11 mouse cellular contexts compared by ENCODE assay signal in the genomic region with DNA sequence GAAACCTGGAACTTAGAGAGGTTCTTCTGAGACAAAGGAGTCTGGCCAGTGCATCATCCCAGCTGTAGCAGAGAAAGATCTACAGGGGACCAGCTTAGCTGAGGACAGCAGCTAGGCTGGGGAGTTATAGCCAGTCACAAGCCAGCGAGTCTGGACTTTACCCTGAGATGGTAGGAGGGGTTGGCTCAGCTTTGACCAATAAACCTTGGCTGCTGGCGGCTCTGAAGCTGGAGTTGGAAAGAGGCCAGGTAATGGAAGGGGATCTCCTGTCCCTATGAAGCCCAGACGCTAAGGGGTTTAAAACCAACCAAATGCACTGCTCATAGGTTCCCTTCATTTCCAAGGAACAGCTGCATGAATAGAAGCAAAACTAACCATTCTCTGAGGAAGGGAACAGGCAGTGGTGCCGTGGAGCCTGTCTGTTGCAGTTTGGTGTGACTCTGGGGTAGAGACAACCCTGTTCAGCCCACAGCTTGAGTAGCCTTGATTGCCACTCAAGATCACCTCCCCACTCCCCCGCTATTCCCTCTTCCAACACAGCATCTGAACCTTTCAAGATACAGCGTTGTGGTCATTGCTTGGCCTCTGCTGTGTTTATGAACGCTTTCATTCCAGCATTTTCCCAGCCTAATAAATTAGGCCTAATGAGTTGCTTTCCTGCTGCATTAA. TPM values are rescaled to one million over a fixed set of nuclear protein-coding genes. Genes with fewer than 3 reads are reported as not detected.
DNase-seq lines count a peak whose midpoint lies in the region; ATAC-seq and TF ChIP-seq lines count a peak whose summit lies in the region.
"Had no signal": no experiment of that assay in that cellular context is flagged by ENCODE, and none has a peak within 500 bp of the region (broad histone marks: within the 10 kb centered on the region; RNA-seq: fewer than 3 reads in every experiment).

No protein-coding gene starts in this region.

- no peak overlapping the region for H3K9ac ChIP-seq in limb, embryonic 13.5 days
- no peak overlapping the region for H3K9ac ChIP-seq in neural tube, embryonic 15.5 days (replicated peaks)

- TF ChIP-seq CTCF in brain, embryonic 14.5 days (IDR thresholded peaks at IDR 0.05; ENCODE audit: borderline replicate concordance, extremely low read depth, insufficient read depth, insufficient read length), result no peak

- no peaks in the 10 kb centered on the region for H3K9me3 ChIP-seq in limb, embryonic 13.5 days
- H3K9me3 ChIP-seq in neural tube, embryonic 15.5 days (replicated peaks), result no peaks in the 10 kb centered on the region

- peak; percentile 68 for DNase-seq in heart, adult 11 months
- no peak for DNase-seq in heart, postnatal 14 days
- peak; percentile 20 for DNase-seq in brain, embryonic 14.5 days (ENCODE audit: low read depth)
- DNase-seq in kidney, adult 18-20 months, result peak; percentile 61
- no peak for DNase-seq in thymus, postnatal 14 days
- DNase-seq: cerebellum, adult 8-10 months; heart, postnatal 4 days; retina, postnatal 1 day had no signal

- WGBS in limb, embryonic 13.5 days, result 37% methylated on average over 7 of the region's 7 CpGs
- WGBS in neural tube, embryonic 15.5 days, result 78% methylated on average over 7 of the region's 7 CpGs

- H3K4me3 ChIP-seq in limb, embryonic 13.5 days, result no peak overlapping the region
- no peak overlapping the region for H3K4me3 ChIP-seq in neural tube, embryonic 15.5 days (replicated peaks)
- H3K4me3 ChIP-seq: erythroblast, embryonic 14.5 days had no signal

- H3K4me2 ChIP-seq in limb, embryonic 13.5 days (replicated peaks), result peak overlapping the region; percentile 14; the same call in 1 of the 2 replicates
- no peak overlapping the region for H3K4me2 ChIP-seq in neural tube, embryonic 15.5 days

- TF ChIP-seq POLR2A in brain, embryonic 14.5 days (IDR thresholded peaks at IDR 0.05; ENCODE audit: borderline replicate concordance, extremely low read depth, insufficient read depth, insufficient read length, poor library complexity, severe bottlenecking), result no peak

- H3K36me3 ChIP-seq in limb, embryonic 13.5 days, result no peaks in the 10 kb centered on the region
- H3K36me3 ChIP-seq in neural tube, embryonic 15.5 days, result no peaks in the 10 kb centered on the region

- no peaks in the 10 kb centered on the region for H3K27me3 ChIP-seq in limb, embryonic 13.5 days
- H3K27me3 ChIP-seq in neural tube, embryonic 15.5 days (replicated peaks), result no peaks in the 10 kb centered on the region

- peak; percentile 79 for ATAC-seq in limb, embryonic 13.5 days (ENCODE audit: low FRiP score, low read depth)
- no peak for ATAC-seq in neural tube, embryonic 15.5 days (ENCODE audit: low FRiP score)

- intact Hi-C loops in heart, postnatal 14 days (cut with DNase I), result no loop called here

- H3K4me1 ChIP-seq in limb, embryonic 13.5 days, result peaks cover 20% of the 10 kb centered on the region
- H3K4me1 ChIP-seq in neural tube, embryonic 15.5 days, result no peaks in the 10 kb centered on the region

- peak overlapping the region; percentile 44 for H3K27ac ChIP-seq in limb, embryonic 13.5 days
- no peak overlapping the region for H3K27ac ChIP-seq in neural tube, embryonic 15.5 days (replicated peaks)

RNA-seq across cellular contexts. Expression of a gene that starts 30.2 kb away (rescaled TPM):
- total RNA-seq in heart, postnatal 14 days (2021), result under 1 TPM; 0.41 to 0.68 TPM
- 1.0 and 2.2 TPM in 2 replicates for polyA plus RNA-seq in brain, embryonic 14.5 days (2012; rRNA removed)
- 0.18 and 0.28 TPM in 2 replicates for polyA plus RNA-seq in limb, embryonic 13.5 days (2015; fragmentation: Nextera tagmentation; extraction: Ambion mirVana)
- 0.83 and 1.0 TPM in 2 replicates for polyA plus RNA-seq in neural tube, embryonic 15.5 days (2015; fragmentation: Nextera tagmentation; extraction: Ambion mirVana)

Comparison
In these comparisons a context has a peak if more than half of its experiments do, and no peak if none do; other contexts are left out.
1. DNase-seq: peak in heart, adult 11 months (single experiment), brain, embryonic 14.5 days (single experiment) and kidney, adult 18-20 months (single experiment); none in heart, postnatal 14 days (0 of 2) and thymus, postnatal 14 days (single experiment).